Mouse (Mus musculus) cortical plate, adult 2 months (tissue): ENCODE data around the gene Foxa3. TPM values are rescaled to one million over a fixed set of nuclear protein-coding genes. Genes with fewer than 3 reads are reported as not detected.
A peak's percentile ranks its signal among the peaks of the same experiment; 100 is the strongest.

Experiments
- H3K27ac ChIP-seq: fragments of 200-500 bp; 2 replicates; pipeline ENCODE4 v1.5.1; 2012; ENCODE audit warnings: low read length, control low read depth, inconsistent platforms; ENCODE audit not compliant: insufficient read depth
- H3K4me1 ChIP-seq: fragments of 200-500 bp; 2 replicates; pipeline ENCODE4 v1.6.1; 2011; ENCODE audit warnings: low read length; ENCODE audit not compliant: control insufficient read depth, insufficient read depth
- H3K4me3 ChIP-seq: fragments of 200-500 bp; 2 replicates; pipeline ENCODE4 v1.5.1; 2011; ENCODE audit warnings: mild to moderate bottlenecking, low read length, control low read depth; ENCODE audit not compliant: insufficient read depth
- CTCF ChIP-seq: fragments of 200-500 bp; IDR thresholded peaks from 2 replicates; pipeline ENCODE4 v1.5.1; 2011; ENCODE audit warnings: mild to moderate bottlenecking, control low read depth, low read length; ENCODE audit not compliant: insufficient read depth; ENCODE audit errors: extremely low read depth
- POLR2A ChIP-seq: fragments of 200-500 bp; IDR thresholded peaks from 2 replicates; pipeline ENCODE4 v1.6.1; 2011; ENCODE audit warnings: mild to moderate bottlenecking, low read length, control low read depth; ENCODE audit not compliant: insufficient read depth; ENCODE audit errors: extremely low read depth
- polyA plus RNA-seq: library from polyadenylated mRNA; depleted of rRNA; stranded (reverse); fragments of >200 nt; gene quantifications from 2 replicates; pipeline ENCODE4 v1.2.3, GENCODE M21; 2012

Gene Foxa3
- polyA plus RNA-seq, 1 experiment, result not detected

DNA sequence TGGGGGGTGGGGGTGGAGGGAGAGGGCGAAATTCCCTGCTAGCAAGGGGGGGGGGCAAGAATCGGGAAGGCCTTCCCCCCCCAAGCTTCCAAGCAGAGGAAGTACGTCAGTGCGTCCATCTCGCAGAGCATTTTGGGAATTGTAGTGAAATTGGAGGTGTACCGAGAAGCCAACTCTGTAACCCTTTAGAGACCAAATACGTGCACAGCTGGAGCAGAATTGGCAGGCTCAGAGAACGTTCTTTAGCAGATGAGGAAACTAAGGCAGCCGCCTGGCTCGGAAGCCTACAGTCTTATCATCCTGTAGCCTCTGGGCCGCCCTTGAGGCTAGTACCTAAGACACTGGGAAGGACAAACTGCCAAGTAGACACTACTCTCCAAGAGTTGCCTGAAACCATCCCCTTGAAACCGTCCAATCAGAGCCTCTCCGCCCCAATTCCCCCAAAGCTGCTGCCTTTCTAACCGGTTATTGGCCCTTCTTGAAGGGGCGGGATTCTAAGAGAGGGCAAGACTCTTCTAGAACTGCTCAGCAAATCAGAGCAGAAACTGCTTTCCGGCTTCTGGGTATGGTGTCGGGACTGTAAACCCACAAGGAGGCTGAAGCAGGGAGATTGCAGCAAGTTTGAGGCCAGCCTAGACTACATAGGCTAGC is 20.4 kb downstream of the Foxa3 start:
- Histone ChIP-seq H3K27ac (peak overlapping the region; percentile 84), H3K4me3 (peak overlapping the region; percentile 32), H3K4me1 (no peaks in the 10 kb centered on the region)
- TF ChIP-seq POLR2A (peak; percentile 55), CTCF (no peak)

DNA sequence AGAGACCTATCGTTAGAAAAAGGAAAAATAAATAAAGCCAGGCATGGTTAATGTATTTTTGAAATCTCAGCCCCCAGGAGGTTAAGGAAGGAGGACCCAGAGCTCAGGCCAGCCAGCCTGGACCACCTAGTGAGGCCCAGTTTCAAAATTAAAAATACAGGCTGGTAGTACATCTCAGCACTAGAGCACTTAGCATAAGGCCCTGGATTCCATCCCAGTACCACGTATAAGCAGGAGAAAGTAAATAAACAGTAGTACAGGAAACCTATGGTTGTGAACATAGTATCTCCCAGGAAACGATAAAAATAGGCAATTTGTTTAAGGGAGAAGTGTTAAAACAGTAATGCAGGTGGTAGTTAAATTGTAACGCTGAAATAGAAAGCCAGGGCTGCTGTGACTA is 21.2 kb downstream of the Foxa3 start:
- Histone ChIP-seq H3K27ac (no peak overlapping the region), H3K4me3 (peak overlapping the region; percentile 32; the same call in 1 of the 2 replicates), H3K4me1 (no peaks in the 10 kb centered on the region)
- no peak for TF ChIP-seq CTCF
- no peak for TF ChIP-seq POLR2A

DNA sequence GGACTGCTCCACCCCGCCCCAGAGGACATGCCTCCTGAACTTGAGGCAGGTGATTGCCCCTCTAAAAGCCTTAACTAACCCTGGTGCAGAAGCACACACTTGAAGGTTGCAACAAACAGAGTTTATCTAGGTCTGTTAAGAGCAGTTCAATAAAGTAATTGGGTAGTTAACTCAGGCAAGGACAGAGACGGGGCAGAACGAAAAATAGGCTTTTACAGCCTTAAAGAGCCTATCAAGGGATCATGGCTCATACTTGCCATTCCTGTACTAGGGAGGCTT is 21.6 kb downstream of the Foxa3 start:
- TF ChIP-seq POLR2A, result no peak
- no peak overlapping the region for H3K4me3 ChIP-seq
- H3K4me1 ChIP-seq, result no peaks in the 10 kb centered on the region
- H3K27ac ChIP-seq, result no peak overlapping the region

DNA sequence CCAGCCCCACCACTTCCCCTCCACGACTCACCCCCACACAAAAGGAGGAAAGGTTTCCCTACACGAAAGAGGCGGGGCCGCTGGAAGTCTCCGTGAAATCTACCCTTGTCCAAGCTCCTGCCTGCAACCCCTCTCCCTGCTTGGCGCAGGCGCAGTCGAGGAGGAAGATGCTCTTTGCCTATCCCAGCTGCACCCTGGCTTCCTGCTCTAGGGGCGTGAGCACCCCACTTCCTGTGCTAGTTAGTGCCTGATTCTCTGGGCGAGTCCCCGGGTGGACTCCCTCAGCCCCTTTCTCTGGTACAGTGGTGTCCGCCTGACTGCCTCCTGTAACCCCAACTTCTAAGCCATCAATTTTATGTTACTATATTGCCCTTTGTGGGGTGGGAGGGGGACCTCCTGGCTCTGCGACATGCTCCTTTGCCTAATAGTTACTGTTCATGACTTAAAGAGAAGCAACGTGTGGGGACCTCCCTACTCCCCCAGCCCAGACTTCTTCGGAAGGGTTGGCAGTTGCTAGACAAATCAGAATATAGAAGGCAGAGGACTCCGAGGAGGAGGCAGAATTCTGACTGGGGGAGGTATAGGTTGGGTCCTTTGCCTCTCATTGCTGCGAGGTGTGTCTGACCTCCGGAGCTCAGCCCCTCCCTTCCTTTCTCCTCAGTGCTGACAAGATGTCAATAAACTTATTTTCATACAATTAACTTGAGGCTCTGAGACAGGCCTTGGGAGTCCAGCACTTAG is 22.1 kb downstream of the Foxa3 start:
- no peak overlapping the region for H3K4me3 ChIP-seq

DNA sequence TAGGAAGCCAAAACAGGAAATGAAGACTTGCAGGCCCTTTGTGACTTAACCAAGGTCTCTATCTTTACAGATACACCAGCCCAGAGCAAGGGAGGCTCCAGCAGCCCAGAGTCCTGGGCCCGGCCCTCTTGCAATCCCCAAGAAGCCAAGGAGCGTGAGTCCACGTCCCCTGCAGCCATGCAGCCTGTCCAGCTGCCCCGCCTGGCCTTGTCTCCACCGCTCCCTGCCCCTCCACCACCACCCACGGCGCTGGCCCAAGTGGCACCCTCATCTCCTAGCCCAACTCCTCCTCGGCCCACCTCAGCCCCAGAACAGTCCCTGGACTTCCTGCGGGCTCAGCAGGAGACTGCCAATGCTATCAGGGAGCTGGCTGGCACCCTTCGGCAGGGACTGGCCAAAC is 22.9 kb downstream of the Foxa3 start:
- no peak overlapping the region for H3K4me3 ChIP-seq
- TF ChIP-seq CTCF (no peak), POLR2A (no peak)
- no peaks in the 10 kb centered on the region for H3K4me1 ChIP-seq
- H3K27ac ChIP-seq, result no peak overlapping the region

More for the DNA sequence above, 22.1 kb downstream of the Foxa3 start:
- Histone ChIP-seq H3K27ac (no peak overlapping the region), H3K4me1 (no peaks in the 10 kb centered on the region)
- TF ChIP-seq POLR2A, result no peak
- no peak for TF ChIP-seq CTCF

DNA sequence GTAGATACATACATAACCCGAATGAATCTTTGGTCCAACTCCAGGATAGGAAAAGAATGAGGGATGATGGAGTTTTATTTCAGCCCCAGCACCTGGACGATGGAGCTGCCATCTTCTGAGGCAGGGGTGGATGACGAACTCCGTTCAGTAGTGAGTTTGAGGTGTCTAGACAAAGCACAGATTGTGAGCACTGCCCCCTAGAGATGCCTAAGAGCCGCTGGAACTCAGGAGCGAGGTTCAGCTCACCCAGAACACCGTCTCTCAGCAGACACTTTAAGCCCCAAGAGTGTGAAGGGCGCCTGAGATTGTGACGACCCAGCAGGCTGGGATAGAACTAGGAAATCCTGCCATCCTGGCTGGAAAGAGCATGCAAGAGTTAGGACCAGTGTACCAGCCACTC is 24.5 kb downstream of the Foxa3 start:
- TF ChIP-seq CTCF, result 0 out of 2 replicates have a peak, but pooled peaks have one; percentile 17
- no peak for TF ChIP-seq POLR2A
- H3K4me3 ChIP-seq, result no peak overlapping the region
- no peak overlapping the region for H3K27ac ChIP-seq
- H3K4me1 ChIP-seq, result 0 out of 2 replicates have a peak, but pooled peaks cover 2% of the 10 kb centered on the region

DNA sequence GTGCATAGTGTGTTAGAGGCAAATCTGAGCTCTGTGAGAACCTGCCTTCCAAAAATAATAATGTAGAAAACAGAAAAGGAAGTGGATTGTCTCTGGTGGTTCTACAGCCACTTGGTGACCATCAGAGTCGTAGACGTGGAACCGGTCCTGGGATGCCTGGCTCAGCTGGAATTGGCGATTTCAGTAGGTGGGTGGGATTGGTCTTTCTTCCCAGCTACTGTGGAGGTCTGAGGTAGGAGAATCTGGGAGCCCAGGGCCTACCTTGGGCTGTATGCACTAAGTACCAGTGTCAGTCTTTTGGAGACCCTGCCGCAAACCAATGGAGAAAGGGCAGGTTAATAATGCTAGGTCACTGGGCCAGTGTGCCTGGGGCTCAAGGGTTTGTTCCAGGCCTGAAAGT is 30.3 kb downstream of the Foxa3 start:
- peaks cover 5% of the 10 kb centered on the region; the same call in 1 of the 2 replicates for H3K4me1 ChIP-seq
- TF ChIP-seq POLR2A, result no peak
- no peak for TF ChIP-seq CTCF
- no peak overlapping the region for H3K27ac ChIP-seq
- H3K4me3 ChIP-seq, result peak overlapping the region; percentile 68

DNA sequence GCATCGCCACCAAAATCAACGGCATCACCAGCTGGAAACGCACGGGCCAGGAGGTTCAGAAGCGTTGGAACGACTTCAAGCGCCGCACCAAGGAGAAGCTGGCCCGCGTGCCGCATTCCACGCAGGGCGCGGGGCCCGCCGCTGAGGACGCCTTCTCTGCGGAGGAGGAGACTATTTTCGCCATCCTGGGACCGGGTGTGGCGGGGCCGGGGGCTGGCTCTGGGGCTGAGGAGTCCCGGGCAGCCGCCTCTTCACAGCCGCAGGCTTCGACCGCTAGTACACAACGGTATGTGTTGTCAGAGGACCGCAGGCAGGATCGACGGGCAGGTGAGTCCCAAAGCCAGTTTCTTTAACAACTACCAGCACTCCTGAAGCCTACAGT is 31.1 kb downstream of the Foxa3 start:
- Histone ChIP-seq H3K4me3 (peak overlapping the region; percentile 68), H3K27ac (peak overlapping the region; percentile 57), H3K4me1 (peaks cover 5% of the 10 kb centered on the region; the same call in 1 of the 2 replicates)
- no peak for TF ChIP-seq CTCF
- no peak for TF ChIP-seq POLR2A

DNA sequence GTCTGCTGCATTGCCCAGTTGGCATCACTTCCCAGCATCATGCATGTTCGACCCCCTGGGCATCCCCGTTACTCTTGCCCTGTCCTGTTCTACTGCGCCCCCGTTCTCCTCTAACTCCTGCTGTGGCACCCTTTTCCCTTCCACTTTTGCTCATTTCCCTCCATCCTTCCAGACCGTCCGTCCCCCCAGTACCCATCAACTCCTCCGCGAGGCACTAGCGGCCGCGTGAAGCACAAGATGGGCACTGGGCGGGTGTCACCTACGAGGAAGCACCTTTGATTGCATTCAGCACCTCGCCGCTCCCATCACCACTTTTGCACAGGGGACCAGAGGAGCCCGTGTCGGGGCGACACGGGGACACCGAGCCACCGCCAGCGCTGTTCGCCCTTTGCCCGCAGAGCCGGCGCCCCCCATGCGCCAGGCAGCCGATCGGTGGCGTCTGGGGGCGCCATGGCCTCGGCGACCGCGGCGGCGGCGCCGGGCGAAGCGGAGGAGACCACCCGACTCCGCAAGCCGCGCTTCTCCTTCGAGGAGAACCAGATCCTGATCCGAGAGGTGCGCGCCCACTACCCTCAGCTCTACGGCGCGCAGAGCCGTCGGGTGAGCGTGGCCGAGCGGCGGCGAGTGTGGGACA is 31.6 kb downstream of the Foxa3 start:
- Histone ChIP-seq H3K4me3 (peak overlapping the region; percentile 68), H3K27ac (peak overlapping the region; percentile 57), H3K4me1 (peaks cover 5% of the 10 kb centered on the region; the same call in 1 of the 2 replicates)
- TF ChIP-seq CTCF (no peak), POLR2A (no peak)
